Mouse (Mus musculus): Measurements from ENCODE around the gene Clps. TPM values are rescaled to one million over a fixed set of nuclear protein-coding genes. Genes with fewer than 3 reads are reported as not detected.
A peak's percentile ranks its signal among the peaks of the same experiment; 100 is the strongest.

The Clps gene
- total RNA-seq (2021), result not detected
- long read RNA-seq, experiment 1, result 0 reads
- long read RNA-seq, experiment 2, result 0 reads

GRCm38 (mm10) chr17:28560598-28560997 is at the start of gene Clps:
Gene Clps, minus strand, starts transcription at chr17:28560766.
- intact Hi-C loops (cut with DNase I; ENCODE audit: low total_unique reads), result no loop called here
- DNase-seq, result no peak

- intact Hi-C loops (cut with DNase I; ENCODE audit: low total_unique reads), result no loop called here
- DNase-seq, result no peak
Observed at GRCm38 (mm10) chr17:28609543-28609942, 49.0 kb upstream of the Clps start.

- intact Hi-C loops (cut with DNase I; ENCODE audit: low total_unique reads), result no loop called here
- DNase-seq, result no peak
Observed at GRCm38 (mm10) chr17:28601557-28602250, 41.1 kb upstream of the Clps start.

GRCm38 (mm10) chr17:28600780-28601179 is 40.2 kb upstream of the Clps start:
- DNase-seq, result no peak
- intact Hi-C loops (cut with DNase I; ENCODE audit: low total_unique reads), result no loop called here

GRCm38 (mm10) chr17:28593965-28594364 is 33.4 kb upstream of the Clps start:
- DNase-seq, result no peak
- intact Hi-C loops (cut with DNase I; ENCODE audit: low total_unique reads), result loop anchor here (5.0 kb wide), 1 partner anchor 53 kb away; no protein-coding TSS in a partner anchor

GRCm38 (mm10) chr17:28592998-28593397 is 32.4 kb upstream of the Clps start:
- intact Hi-C loops (cut with DNase I; ENCODE audit: low total_unique reads), result loop anchor here (5.0 kb wide), 1 partner anchor 54 kb away; no protein-coding TSS in a partner anchor
- peak; percentile 72 for DNase-seq

- no peak for DNase-seq
- intact Hi-C loops (cut with DNase I; ENCODE audit: low total_unique reads), result loop anchor here (5.0 kb wide), 1 partner anchor 56 kb away; no protein-coding TSS in a partner anchor
Observed at GRCm38 (mm10) chr17:28591476-28591875, 30.9 kb upstream of the Clps start.

GRCm38 (mm10) chr17:28590596-28590995 is 30.0 kb upstream of the Clps start:
- no peak for DNase-seq
- intact Hi-C loops (cut with DNase I; ENCODE audit: low total_unique reads), result loop anchor here (5.0 kb wide), 1 partner anchor 57 kb away; no protein-coding TSS in a partner anchor

- intact Hi-C loops (cut with DNase I; ENCODE audit: low total_unique reads), result no loop called here
- no peak for DNase-seq
Observed at GRCm38 (mm10) chr17:28588591-28588990, 28.0 kb upstream of the Clps start.

GRCm38 (mm10) chr17:28586509-28586908 is 25.9 kb upstream of the Clps start:
- intact Hi-C loops (cut with DNase I; ENCODE audit: low total_unique reads), result no loop called here
- DNase-seq, result no peak

GRCm38 (mm10) chr17:28581056-28581455 is 20.5 kb upstream of the Clps start:
- DNase-seq, result no peak
- intact Hi-C loops (cut with DNase I; ENCODE audit: low total_unique reads), result no loop called here

- intact Hi-C loops (cut with DNase I; ENCODE audit: low total_unique reads), result no loop called here
Observed at GRCm38 (mm10) chr17:28580396-28580795, 19.8 kb upstream of the Clps start.

GRCm38 (mm10) chr17:28575244-28576125 is 14.9 kb upstream of the Clps start, which contains the start of gene Lhfpl5:
Gene Lhfpl5, plus strand, starts transcription at chr17:28575641.
- intact Hi-C loops (cut with DNase I; ENCODE audit: low total_unique reads), result no loop called here
- DNase-seq, result peak; percentile 46

More at GRCm38 (mm10) chr17:28580396-28580795, 19.8 kb upstream of the Clps start:
- DNase-seq, result peak; percentile 54

- no peak for DNase-seq
- intact Hi-C loops (cut with DNase I; ENCODE audit: low total_unique reads), result no loop called here
Observed at GRCm38 (mm10) chr17:28572941-28573340, 12.4 kb upstream of the Clps start.

GRCm38 (mm10) chr17:28572521-28572920 is 12.0 kb upstream of the Clps start:
- DNase-seq, result no peak
- intact Hi-C loops (cut with DNase I; ENCODE audit: low total_unique reads), result no loop called here

GRCm38 (mm10) chr17:28571868-28572267 is 11.3 kb upstream of the Clps start:
- DNase-seq, result no peak
- intact Hi-C loops (cut with DNase I; ENCODE audit: low total_unique reads), result no loop called here

GRCm38 (mm10) chr17:28567541-28567940 is 7.0 kb upstream of the Clps start:
- DNase-seq, result no peak
- intact Hi-C loops (cut with DNase I; ENCODE audit: low total_unique reads), result no loop called here

- DNase-seq, result no peak
- intact Hi-C loops (cut with DNase I; ENCODE audit: low total_unique reads), result no loop called here
Observed at GRCm38 (mm10) chr17:28565181-28565580, 4.6 kb upstream of the Clps start.

- intact Hi-C loops (cut with DNase I; ENCODE audit: low total_unique reads), result no loop called here
- no peak for DNase-seq
Observed at GRCm38 (mm10) chr17:28561613-28562012, 1.0 kb upstream of the Clps start.

- DNase-seq, result no peak
- intact Hi-C loops (cut with DNase I; ENCODE audit: low total_unique reads), result no loop called here
Observed at GRCm38 (mm10) chr17:28557772-28558171, 2.8 kb downstream of the Clps start.

Measured in gastrocnemius, postnatal 14 days (tissue).